Mouse (Mus musculus) heart, adult 2 months (tissue): ENCODE data around the gene Lrrc30.

Source experiments
- CTCF ChIP-seq: fragments of 200-600 bp; IDR thresholded peaks from 2 replicates; pipeline ENCODE4 v1.8.1; 2022; ENCODE audit warnings: antibody characterized with exemption, mild to moderate bottlenecking, moderate library complexity
- EP300 ChIP-seq: fragments of 200-500 bp; IDR thresholded peaks from 2 replicates; pipeline ENCODE4 v1.6.1; 2011; ENCODE audit warnings: low read depth, low read length, control low read depth; ENCODE audit not compliant: insufficient read depth
- POLR2A ChIP-seq: fragments of 200-500 bp; IDR thresholded peaks from 2 replicates; pipeline ENCODE4 v1.6.1; 2011; ENCODE audit warnings: mild to moderate bottlenecking, low read depth, low read length, control low read depth; ENCODE audit not compliant: insufficient read depth

DNA sequence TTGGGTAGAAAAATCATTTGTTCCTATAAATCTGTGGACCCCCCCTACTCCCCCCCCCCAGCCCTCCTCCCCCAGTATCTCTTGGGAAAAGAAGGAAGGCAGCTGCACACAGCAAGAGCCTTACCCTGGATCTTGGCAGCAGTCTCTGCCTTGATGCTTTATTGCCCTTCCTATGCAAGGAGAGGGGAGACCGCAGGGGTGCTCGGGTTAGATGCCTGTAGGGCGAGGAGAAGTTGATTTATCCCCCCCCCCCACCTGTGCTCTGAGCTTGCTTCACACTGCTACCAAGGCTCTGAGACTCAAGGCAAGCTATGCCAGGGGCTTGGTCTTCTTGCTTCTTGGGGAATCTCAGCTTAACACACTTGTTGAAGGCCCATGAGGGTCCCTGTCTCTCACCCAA is 2.8 kb downstream of the Lrrc30 start:
- TF ChIP-seq CTCF (no peak), EP300 (no peak), POLR2A (no peak)
